Mouse (Mus musculus): ENCODE measurements around the gene Cryga. TPM values are rescaled to one million over a fixed set of nuclear protein-coding genes. Genes with fewer than 3 reads are reported as not detected.

Gene Cryga
- polyA plus RNA-seq (2014; fragmentation: Illumina TruSeq; extraction: RNeasy Lipid Tissue Mini Kit (QIAGEN cat#74804); ENCODE audit: low replicate concordance): not detected

DNA sequence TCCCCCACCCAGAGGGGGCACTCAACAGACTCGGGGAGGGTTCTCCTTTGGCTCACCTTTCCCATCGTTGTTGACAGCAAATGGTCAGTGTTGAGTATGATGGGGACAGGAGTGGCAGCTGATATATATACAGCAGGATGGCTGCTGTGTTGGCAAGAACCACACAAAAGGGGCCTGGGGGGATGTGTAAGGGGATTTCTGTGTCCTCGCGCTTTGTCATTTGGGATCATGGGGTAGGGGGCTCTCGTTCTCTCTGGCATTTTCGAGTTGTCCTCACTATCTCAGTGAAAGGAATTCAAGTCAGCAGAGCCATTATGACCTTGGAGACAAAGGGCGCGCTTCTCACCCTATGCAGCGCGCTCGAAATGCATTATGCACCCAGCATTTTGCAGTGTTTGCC lies at the start of gene Cryga:
Gene Cryga, minus strand, starts transcription at position 101 of the 400 bp plus-strand sequence.

DNA sequence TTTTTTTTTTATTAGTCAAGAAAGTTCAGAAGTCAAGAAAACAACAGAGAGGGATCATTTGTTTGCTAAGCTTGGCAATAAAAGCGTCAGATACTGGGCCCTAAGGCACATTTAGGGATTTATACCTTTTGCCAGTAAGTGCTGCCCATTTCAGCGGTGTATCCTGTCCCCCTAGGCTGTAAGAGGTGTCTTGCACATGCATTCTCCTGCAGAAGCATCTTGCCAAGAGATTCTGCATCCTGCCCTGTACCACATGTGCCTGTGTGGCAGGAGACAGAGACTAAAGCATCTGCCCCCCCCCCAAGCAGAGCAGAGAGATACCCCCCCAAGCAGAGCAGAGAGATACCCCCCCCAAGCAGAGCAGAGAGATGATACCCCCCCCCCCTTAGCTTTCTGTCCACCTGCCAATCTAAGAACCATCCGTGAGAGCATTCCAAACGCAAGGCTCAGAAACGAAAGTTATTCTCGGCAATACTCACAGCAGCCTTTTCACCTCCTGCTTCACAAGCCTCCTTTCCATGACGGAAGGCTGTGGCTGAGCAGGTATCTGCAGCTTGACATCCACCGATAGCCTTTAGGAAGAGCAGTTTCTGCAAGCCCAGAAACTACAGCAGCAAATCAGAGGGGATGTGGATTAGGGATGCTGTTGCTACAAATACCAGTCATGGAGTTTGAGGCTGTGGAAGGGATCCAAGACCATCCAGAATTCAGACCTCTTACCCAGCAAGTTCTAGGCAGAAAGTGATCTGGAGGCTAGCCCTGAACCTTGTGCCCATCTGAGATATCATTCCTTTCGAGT lies 19.6 kb upstream of the Cryga start, which contains the start of gene D630023F18Rik:
Gene D630023F18Rik, minus strand, starts transcription at position 641 of the 799 bp plus-strand sequence.

DNA sequence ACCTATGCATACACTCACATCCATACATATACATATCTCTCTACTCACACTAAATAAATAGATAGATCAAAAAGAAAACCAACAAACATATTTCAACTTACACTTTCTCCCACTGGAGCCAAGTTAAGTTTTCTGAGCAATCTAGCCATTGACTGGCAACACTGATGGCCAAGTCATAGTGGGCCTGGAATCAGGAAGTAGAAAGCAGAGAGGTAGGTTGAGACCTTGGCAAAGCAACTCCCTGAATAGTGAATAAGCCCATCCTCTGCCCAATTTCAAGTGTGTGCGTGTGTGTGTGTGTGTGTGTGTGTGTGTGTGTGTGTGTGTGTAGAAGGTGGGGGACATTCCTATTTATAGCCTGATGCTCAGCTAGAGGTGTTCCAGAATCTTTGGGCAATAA lies 16.3 kb upstream of the Cryga start, which contains the start of gene Gm28845:
Gene Gm28845, minus strand, starts transcription at position 121 of the 400 bp plus-strand sequence.

DNA sequence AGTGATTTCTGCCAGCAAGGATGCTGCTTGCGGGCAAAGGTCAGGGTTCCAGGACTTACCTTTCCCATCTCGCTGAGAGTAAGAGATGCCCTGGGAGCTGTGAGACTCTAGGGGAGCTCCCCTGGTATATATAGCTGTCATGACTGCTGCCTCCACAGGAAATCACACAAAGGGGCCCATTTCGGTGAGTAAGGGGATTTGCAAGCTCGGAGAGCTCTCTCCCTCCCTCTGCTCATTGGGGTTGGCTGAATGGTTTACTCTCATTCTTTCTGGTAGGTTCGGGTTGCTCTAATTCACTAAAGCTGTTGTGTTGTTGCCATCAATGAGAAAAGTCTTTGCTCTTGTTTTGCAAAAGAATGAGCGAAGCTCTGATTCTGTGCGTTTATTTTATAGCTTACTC lies 21.0 kb downstream of the Cryga start, which contains the start of gene Crygb:
Gene Crygb, minus strand, starts transcription at position 101 of the 400 bp plus-strand sequence.

DNA sequence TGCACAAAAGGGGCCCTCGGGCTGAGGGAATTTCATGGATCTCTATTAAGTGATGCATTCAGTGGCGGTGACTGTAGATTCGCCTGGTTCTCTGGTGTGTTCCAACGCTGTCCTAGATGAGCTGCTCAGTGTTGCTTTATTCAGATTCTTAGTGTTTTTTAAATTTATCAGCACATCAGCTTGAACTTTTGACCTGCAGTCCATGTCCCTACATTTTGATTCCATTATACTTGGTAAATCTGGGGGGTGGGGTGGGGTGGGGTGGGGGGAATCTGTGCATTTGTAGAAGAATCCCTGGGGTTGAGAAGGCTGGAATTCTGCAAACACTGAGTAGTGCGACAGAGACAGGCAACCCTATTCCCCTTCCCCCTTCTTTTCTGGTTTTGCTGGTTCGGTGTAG lies 29.6 kb downstream of the Cryga start, which contains the start of gene Crygc:
Gene Crygc, minus strand, starts transcription at position 101 of the 400 bp plus-strand sequence.

DNA sequence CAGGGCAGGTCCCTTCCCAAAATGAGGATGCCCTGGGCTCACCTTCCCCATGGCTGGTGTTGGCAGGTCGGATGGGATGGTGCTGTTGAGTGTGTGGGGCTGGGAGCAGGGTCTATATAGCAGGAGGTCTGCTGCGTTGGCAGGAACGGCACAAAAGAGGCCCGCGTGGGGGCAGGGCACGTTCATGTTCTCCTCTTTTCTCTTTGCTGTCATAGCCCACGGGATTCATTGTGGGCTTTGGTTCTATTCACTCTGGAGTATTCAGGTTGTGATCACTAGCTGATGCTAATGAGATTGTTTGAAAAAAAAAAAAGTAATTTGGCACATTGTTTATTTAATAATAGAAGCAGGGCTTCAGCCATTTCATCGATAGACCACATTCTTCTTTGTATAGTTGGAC lies 39.8 kb downstream of the Cryga start, which contains the start of gene Crygd:
Gene Crygd, minus strand, starts transcription at position 101 of the 400 bp plus-strand sequence.

DNA sequence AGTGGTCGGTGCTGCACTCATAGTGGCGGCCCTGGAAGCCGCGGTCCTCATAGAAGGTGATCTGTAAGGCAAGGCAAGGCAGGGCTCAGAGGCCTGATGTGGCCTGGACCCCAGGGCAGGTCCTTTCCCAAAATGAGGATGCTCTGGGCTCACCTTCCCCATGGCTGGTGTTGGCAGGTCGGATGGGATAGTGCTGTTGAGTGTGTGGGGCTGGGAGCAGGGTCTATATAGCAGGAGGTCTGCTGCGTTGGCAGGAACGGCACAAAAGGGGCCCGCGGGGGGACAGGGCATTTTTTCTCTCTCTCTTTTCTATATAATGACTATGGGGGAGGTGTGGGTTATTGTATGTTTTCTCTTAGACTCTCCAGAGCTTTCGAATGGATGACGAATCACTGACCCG lies 52.2 kb downstream of the Cryga start, which contains the start of gene Cryge:
Gene Cryge, minus strand, starts transcription at position 198 of the 400 bp plus-strand sequence.

Other genes with a start within 250 kb of the Cryga start
- 3.6 TPM for gene Plekhm3, start 146.5 kb downstream of the Cryga start, polyA plus RNA-seq (2014; fragmentation: Illumina TruSeq; extraction: RNeasy Lipid Tissue Mini Kit (QIAGEN cat#74804); ENCODE audit: low replicate concordance)
- not detected for gene Akr1cl, start 70.6 kb downstream of the Cryga start, polyA plus RNA-seq (2014; fragmentation: Illumina TruSeq; extraction: RNeasy Lipid Tissue Mini Kit (QIAGEN cat#74804); ENCODE audit: low replicate concordance)
- not detected for gene Cryge, start 52.2 kb downstream of the Cryga start, polyA plus RNA-seq (2014; fragmentation: Illumina TruSeq; extraction: RNeasy Lipid Tissue Mini Kit (QIAGEN cat#74804); ENCODE audit: low replicate concordance)
- gene Crygd, start 39.9 kb downstream of the Cryga start, polyA plus RNA-seq (2014; fragmentation: Illumina TruSeq; extraction: RNeasy Lipid Tissue Mini Kit (QIAGEN cat#74804); ENCODE audit: low replicate concordance): not detected
- not detected for gene Crygc, start 29.7 kb downstream of the Cryga start, polyA plus RNA-seq (2014; fragmentation: Illumina TruSeq; extraction: RNeasy Lipid Tissue Mini Kit (QIAGEN cat#74804); ENCODE audit: low replicate concordance)
- gene Crygb, start 21.1 kb downstream of the Cryga start, polyA plus RNA-seq (2014; fragmentation: Illumina TruSeq; extraction: RNeasy Lipid Tissue Mini Kit (QIAGEN cat#74804); ENCODE audit: low replicate concordance): not detected
- not detected for gene Gm28845, start 16.2 kb upstream of the Cryga start, polyA plus RNA-seq (2014; fragmentation: Illumina TruSeq; extraction: RNeasy Lipid Tissue Mini Kit (QIAGEN cat#74804); ENCODE audit: low replicate concordance)
- gene D630023F18Rik, start 19.8 kb upstream of the Cryga start, polyA plus RNA-seq (2014; fragmentation: Illumina TruSeq; extraction: RNeasy Lipid Tissue Mini Kit (QIAGEN cat#74804); ENCODE audit: low replicate concordance): 2.7 TPM
- 1,050 TPM for gene Idh1, start 83.1 kb upstream of the Cryga start, polyA plus RNA-seq (2014; fragmentation: Illumina TruSeq; extraction: RNeasy Lipid Tissue Mini Kit (QIAGEN cat#74804); ENCODE audit: low replicate concordance)
- 14.5 TPM for gene Pikfyve, start 83.3 kb upstream of the Cryga start, polyA plus RNA-seq (2014; fragmentation: Illumina TruSeq; extraction: RNeasy Lipid Tissue Mini Kit (QIAGEN cat#74804); ENCODE audit: low replicate concordance)
- not detected for gene Pth2r, start 178.7 kb upstream of the Cryga start, polyA plus RNA-seq (2014; fragmentation: Illumina TruSeq; extraction: RNeasy Lipid Tissue Mini Kit (QIAGEN cat#74804); ENCODE audit: low replicate concordance)